Comparison of ENCODE assay signal across 13 mouse cellular contexts in the genomic region with DNA sequence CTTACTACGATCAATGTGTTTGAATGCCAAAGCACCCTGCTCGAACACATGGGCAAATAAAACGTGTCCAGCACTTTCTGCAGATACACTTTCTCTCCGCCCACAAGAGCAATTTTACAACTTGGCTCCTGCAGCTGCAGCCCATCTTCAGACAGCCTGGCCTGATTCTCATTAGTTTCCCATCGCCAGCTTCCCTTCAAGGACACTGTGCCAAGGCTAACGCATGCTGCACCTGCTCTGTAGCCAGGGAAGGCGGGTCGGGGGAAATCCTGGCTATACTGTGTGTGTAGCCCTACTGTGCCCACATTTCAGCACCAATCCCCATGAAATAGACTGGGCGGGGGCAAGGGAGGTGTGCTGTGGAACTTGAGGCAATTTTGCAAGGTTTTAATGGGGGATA.
A peak's percentile ranks its signal among the peaks of the same experiment; 100 is the strongest.
DNase-seq lines count a peak whose midpoint lies in the region.
"Had no signal": no experiment of that assay in that cellular context is flagged by ENCODE, and none has a peak within 500 bp of the region (broad histone marks: within the 10 kb centered on the region; RNA-seq: fewer than 3 reads in every experiment).

No protein-coding gene starts in this region.

- DNase-seq in cerebellum, postnatal 10 days = peak; percentile 83 to 86
- DNase-seq in cerebellum, adult 11-12 months = no peak
- DNase-seq in kidney, postnatal 10 days = peak; percentile 34
- no peak for DNase-seq in kidney, postnatal 14 days
- DNase-seq in urinary bladder, postnatal 14 days (ENCODE audit: low spot score) = peak; percentile 19
- no peak for DNase-seq in urinary bladder, postnatal 36 days (ENCODE audit: low spot score in 2 of 2)
- no peak for DNase-seq in B cell, adult 2 months
- no peak for DNase-seq in kidney, adult 9 months
- DNase-seq: adrenal gland, postnatal 25 days; gastrocnemius, postnatal 14 days; kidney, adult 2 months; layer of hippocampus, postnatal 36 days; thymus, adult 18-20 months had no signal

Comparison
In these comparisons a context has a peak if more than half of its experiments do, and no peak if none do; other contexts are left out.
1. DNase-seq: peak in cerebellum, postnatal 10 days (2 of 2), kidney, postnatal 10 days (single experiment) and urinary bladder, postnatal 14 days (single experiment); none in cerebellum, adult 11-12 months (single experiment), kidney, postnatal 14 days (single experiment), urinary bladder, postnatal 36 days (0 of 2), B cell, adult 2 months (0 of 2) and kidney, adult 9 months (single experiment).